Mouse (Mus musculus) C2C12 (cell line): ENCODE results near the gene Angpt4.

ENCODE experiments used
- CEBPB ChIP-seq: IDR thresholded peaks from one replicate; pipeline ENCODE4 v1.6.1; 2011; ENCODE audit warnings: low read depth, mild to moderate bottlenecking, control low read depth, moderate library complexity
- CTCF ChIP-seq: IDR thresholded peaks from one replicate; pipeline ENCODE4 v1.5.1; 2011; ENCODE audit not compliant: control insufficient read depth, insufficient read depth, insufficient read length
- USF1 ChIP-seq: IDR thresholded peaks from one replicate; pipeline ENCODE4 v1.6.1; 2011; ENCODE audit warnings: low read depth, mild to moderate bottlenecking, control low read depth, moderate library complexity

DNA sequence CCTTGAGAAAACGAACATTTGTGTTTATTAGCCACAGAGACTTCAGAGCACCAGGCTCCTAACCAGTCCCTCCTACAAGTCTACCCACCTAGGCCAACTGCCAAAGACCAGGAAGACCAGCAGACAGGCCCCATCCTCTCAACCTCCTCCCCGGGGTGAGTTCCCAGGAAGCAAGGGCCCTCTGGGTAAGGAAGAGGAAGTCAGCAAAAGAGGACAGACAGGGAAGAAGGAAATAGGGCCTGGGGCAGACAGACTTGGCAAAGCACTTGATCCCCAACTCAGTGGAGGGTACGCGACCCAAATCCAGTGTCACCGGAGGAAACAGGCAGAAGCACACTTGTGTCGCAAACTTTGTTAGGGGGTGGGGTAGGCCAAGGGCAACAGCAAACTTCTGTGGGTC, 58.4 kb downstream of the Angpt4 start:
- TF ChIP-seq USF1, result no peak
- TF ChIP-seq CTCF, result no peak
- no peak for TF ChIP-seq CEBPB
